In genomic region chr2:26919684-26920083, GRCm38 (mm10) we compare ENCODE assay signal across 25 mouse cellular contexts. TPM values are rescaled to one million over a fixed set of nuclear protein-coding genes. Genes with fewer than 3 reads are reported as not detected.
A peak's percentile ranks its signal among the peaks of the same experiment; 100 is the strongest.
DNase-seq lines count a peak whose midpoint lies in the region; ATAC-seq and TF ChIP-seq lines count a peak whose summit lies in the region.
"Had no signal": no experiment of that assay in that cellular context is flagged by ENCODE, and none has a peak within 500 bp of the region (broad histone marks: within the 10 kb centered on the region; RNA-seq: fewer than 3 reads in every experiment).

No protein-coding gene starts in this region.

- H3K4me1 ChIP-seq in intestine, postnatal 0 days (replicated peaks; ENCODE audit: control insufficient read depth, insufficient read depth, low read length) = peaks cover 7% of the 10 kb centered on the region
- peaks cover 23% of the 10 kb centered on the region for H3K4me1 ChIP-seq in intestine, embryonic 15.5 days (replicated peaks)
- peaks cover 12 to 42% of the 10 kb centered on the region in 2 experiments for H3K4me1 ChIP-seq in CH12.LX (ENCODE audit: control insufficient read depth in 1 of 2, insufficient read depth in 2 of 2)

- no peak overlapping the region for H3K4me2 ChIP-seq in intestine, postnatal 0 days (replicated peaks; ENCODE audit: low read depth)
- H3K4me2 ChIP-seq in intestine, embryonic 15.5 days (replicated peaks) = no peak overlapping the region
- no peak overlapping the region for H3K4me2 ChIP-seq in CH12.LX (ENCODE audit: insufficient read depth, low read depth, poor library complexity, severe bottlenecking)
- H3K4me2 ChIP-seq: embryonic facial prominence, embryonic 13.5 days; embryonic facial prominence, embryonic 15.5 days; forebrain, embryonic 12.5 days had no signal

- no peak for TF ChIP-seq POLR2A in CH12.LX (IDR thresholded peaks at IDR 0.05; ENCODE audit: low read depth, low read length)

- no peak for TF ChIP-seq RAD21 in CH12.LX (IDR thresholded peaks at IDR 0.05; ENCODE audit: low read depth, low read length)

- no peak overlapping the region for H3K4me3 ChIP-seq in intestine, postnatal 0 days (ENCODE audit: low read depth, low read length)
- no peak overlapping the region for H3K4me3 ChIP-seq in intestine, embryonic 15.5 days (replicated peaks)
- H3K4me3 ChIP-seq in CH12.LX (replicated peaks in 1 of 3; ENCODE audit: low read depth in 2 of 3, low read length in 2 of 3, poor library complexity in 1 of 3) = no peak overlapping the region
- H3K4me3 ChIP-seq: embryonic facial prominence, embryonic 13.5 days; embryonic facial prominence, embryonic 15.5 days; erythroblast, embryonic 14.5 days; forebrain, embryonic 10.5 days; forebrain, embryonic 12.5 days had no signal

- no peak for ATAC-seq in intestine, postnatal 0 days
- ATAC-seq in intestine, embryonic 15.5 days = no peak
- ATAC-seq: activated CD4-positive, CD25-positive, alpha-beta regulatory T cell, adult 4 months; CD4-positive, CD25-positive, alpha-beta regulatory T cell, adult 4 months; forebrain, embryonic 14.5 days; forebrain, embryonic 16.5 days; Patski had no signal

- peaks cover 32% of the 10 kb centered on the region for H3K79me2 ChIP-seq in CH12.LX (replicated peaks; ENCODE audit: control insufficient read depth, extremely low read depth, insufficient read depth, poor library complexity, severe bottlenecking)

- H3K9me3 ChIP-seq in intestine, postnatal 0 days (ENCODE audit: control insufficient read depth) = no peaks in the 10 kb centered on the region
- no peaks in the 10 kb centered on the region for H3K9me3 ChIP-seq in intestine, embryonic 15.5 days
- no peaks in the 10 kb centered on the region for H3K9me3 ChIP-seq in CH12.LX (replicated peaks; ENCODE audit: low read length)
- H3K9me3 ChIP-seq: embryonic facial prominence, embryonic 13.5 days; embryonic facial prominence, embryonic 15.5 days; forebrain, embryonic 10.5 days; forebrain, embryonic 12.5 days had no signal

- H3K9ac ChIP-seq in intestine, postnatal 0 days (ENCODE audit: low read depth, low read length) = no peak overlapping the region
- no peak overlapping the region for H3K9ac ChIP-seq in intestine, embryonic 15.5 days
- no peak overlapping the region for H3K9ac ChIP-seq in CH12.LX (ENCODE audit: insufficient read depth, low read depth)
- H3K9ac ChIP-seq: embryonic facial prominence, embryonic 13.5 days; embryonic facial prominence, embryonic 15.5 days; forebrain, embryonic 12.5 days had no signal

- H3K27me3 ChIP-seq in intestine, postnatal 0 days (replicated peaks; ENCODE audit: control insufficient read depth, insufficient read depth, low read length) = no peaks in the 10 kb centered on the region
- no peaks in the 10 kb centered on the region for H3K27me3 ChIP-seq in intestine, embryonic 15.5 days (replicated peaks)
- H3K27me3 ChIP-seq in CH12.LX (replicated peaks) = no peaks in the 10 kb centered on the region
- H3K27me3 ChIP-seq: embryonic facial prominence, embryonic 13.5 days; embryonic facial prominence, embryonic 15.5 days; forebrain, embryonic 12.5 days; Patski had no signal

- in situ Hi-C loops in CH12.LX (cut with MboI; ENCODE audit: low pct_ligation_motif_present, low pct_unique_long_range_greater_than_20kb, low sequenced_read_pairs) = no loop called here

- dilution Hi-C loops in CH12.LX (cut with MboI; ENCODE audit: extremely low pct_ligation_motif_present, extremely low pct_unique_long_range_greater_than_20kb, low sequenced_read_pairs) = no loop called here

- peak; percentile 59 to 78 for DNase-seq in adrenal gland, adult (ENCODE audit: inconsistent age in 2 of 2, low spot score in 1 of 2)
- DNase-seq in adrenal gland, postnatal 10 days = no peak
- DNase-seq in adrenal gland, postnatal 14 days = peak; percentile 61
- DNase-seq in adrenal gland, adult 18-20 months (ENCODE audit: low spot score in 2 of 2) = no peak
- DNase-seq in CH12.LX (ENCODE audit: extremely low read depth) = no peak
- DNase-seq in thymus, postnatal 36 days = no peak
- DNase-seq: B cell, adult 2 months; cerebellum, adult 11 months; cerebellum, adult 8-10 months; cerebellum, adult 9-11 months; cerebellum, postnatal 14 days; cerebellum, postnatal 36 days; embryo, embryonic 11 days had no signal

- 83% methylated on average over 3 of the region's 3 CpGs for WGBS in intestine, postnatal 0 days
- WGBS in intestine, embryonic 15.5 days = 87% methylated on average over 3 of the region's 3 CpGs

- no peak for TF ChIP-seq EP300 in CH12.LX (IDR thresholded peaks at IDR 0.05; ENCODE audit: low read length)

- H3K36me3 ChIP-seq in intestine, postnatal 0 days (ENCODE audit: control insufficient read depth, insufficient read depth) = peaks cover 76% of the 10 kb centered on the region
- H3K36me3 ChIP-seq in intestine, embryonic 15.5 days = peaks cover 61% of the 10 kb centered on the region
- H3K36me3 ChIP-seq in CH12.LX (replicated peaks in 1 of 2; ENCODE audit: control insufficient read depth in 1 of 2, insufficient read depth in 1 of 2, low read length in 1 of 2) = peaks cover 71 to 76% of the 10 kb centered on the region in 2 experiments

- peak overlapping the region; percentile 84; the same call in 1 of the 2 replicates for H3K27ac ChIP-seq in intestine, postnatal 0 days (ENCODE audit: low read depth, low read length)
- H3K27ac ChIP-seq in intestine, embryonic 15.5 days = no peak overlapping the region
- H3K27ac ChIP-seq in CH12.LX (ENCODE audit: insufficient read depth, low read depth) = no peak overlapping the region
- H3K27ac ChIP-seq: embryonic facial prominence, embryonic 13.5 days; embryonic facial prominence, embryonic 15.5 days; forebrain, embryonic 10.5 days; forebrain, embryonic 12.5 days had no signal

- TF ChIP-seq CTCF in intestine, postnatal 0 days (IDR thresholded peaks at IDR 0.05; ENCODE audit: low read depth) = no peak
- TF ChIP-seq CTCF in CH12.LX (conservative IDR thresholded peaks at IDR 0.05 in 1 of 2, IDR thresholded peaks at IDR 0.05 in 1 of 2; ENCODE audit: low read depth in 2 of 2, low read length in 2 of 2) = no peak

TF ChIP-seq in CH12.LX, 34 proteins besides CTCF, POLR2A, EP300 and RAD21:
- TF ChIP-seq POLR2AphosphoS2 (IDR thresholded peaks at IDR 0.05; ENCODE audit: low read depth, low read length) = peak; percentile 9; the same call in 1 of the 2 replicates
- no peak for TF ChIP-seq ELF1 (IDR thresholded peaks at IDR 0.05; ENCODE audit: low read depth, low read length)

RNA-seq across cellular contexts. Expression of gene Surf1, which starts 3.4 kb away (rescaled TPM):
- total RNA-seq in adrenal gland, postnatal 10 days (2021) = 10 to 100 TPM; 78.4 to 81.5 TPM
- total RNA-seq in adrenal gland, postnatal 14 days (2021) = 81.6 and 84.1 TPM in 2 replicates
- 100 to 1,000 TPM; 108 to 115 TPM for total RNA-seq in adrenal gland, adult 18-20 months (2021)
- 59.8 and 65.3 TPM in 2 replicates for polyA plus RNA-seq in intestine, postnatal 0 days (2015; fragmentation: Nextera tagmentation; extraction: Ambion mirVana)
- 68.7 and 69.3 TPM in 2 replicates for polyA plus RNA-seq in intestine, embryonic 15.5 days (2015; fragmentation: Nextera tagmentation; extraction: Ambion mirVana)
- total RNA-seq in CH12.LX (2012; rRNA removed) (58.7 and 64.6 TPM in 2 replicates), CH12.LX (2014; rRNA removed) (43.4 and 48.1 TPM in 2 replicates)
- polyA plus RNA-seq in CH12.LX (2012; ENCODE audit: insufficient read length, low read depth) = 83.9 and 86.9 TPM in 2 replicates

RNA-seq across cellular contexts. Expression of gene Surf2, which starts 3.5 kb away (rescaled TPM):
- 10 to 100 TPM; 27.1 to 29.8 TPM for total RNA-seq in adrenal gland, postnatal 10 days (2021)
- total RNA-seq in adrenal gland, postnatal 14 days (2021) = 33.0 and 35.2 TPM in 2 replicates
- 10 to 100 TPM; 38.8 to 43.5 TPM for total RNA-seq in adrenal gland, adult 18-20 months (2021)
- 33.2 and 33.5 TPM in 2 replicates for polyA plus RNA-seq in intestine, postnatal 0 days (2015; fragmentation: Nextera tagmentation; extraction: Ambion mirVana)
- polyA plus RNA-seq in intestine, embryonic 15.5 days (2015; fragmentation: Nextera tagmentation; extraction: Ambion mirVana) = 41.6 and 42.9 TPM in 2 replicates
- total RNA-seq in CH12.LX (2012; rRNA removed) (28.7 and 36.9 TPM in 2 replicates), CH12.LX (2014; rRNA removed) (39.9 and 43.9 TPM in 2 replicates)
- 74.5 and 77.1 TPM in 2 replicates for polyA plus RNA-seq in CH12.LX (2012; ENCODE audit: insufficient read length, low read depth)

RNA-seq across cellular contexts. Expression of gene Rpl7a, which starts 9.1 kb away (rescaled TPM):
- total RNA-seq in adrenal gland, postnatal 10 days (2021) = 100 to 1,000 TPM; 516 to 520 TPM
- 490 and 536 TPM in 2 replicates for total RNA-seq in adrenal gland, postnatal 14 days (2021)
- 100 to 1,000 TPM; 490 to 502 TPM for total RNA-seq in adrenal gland, adult 18-20 months (2021)
- polyA plus RNA-seq in intestine, postnatal 0 days (2015; fragmentation: Nextera tagmentation; extraction: Ambion mirVana) = 407 and 410 TPM in 2 replicates
- polyA plus RNA-seq in intestine, embryonic 15.5 days (2015; fragmentation: Nextera tagmentation; extraction: Ambion mirVana) = 631 and 647 TPM in 2 replicates
- 3,395 and 3,529 TPM in 2 replicates for total RNA-seq in CH12.LX (2012; rRNA removed)
- total RNA-seq in CH12.LX (2014; rRNA removed) = 3,077 and 3,396 TPM in 2 replicates
- 1,126 and 1,142 TPM in 2 replicates for polyA plus RNA-seq in CH12.LX (2012; ENCODE audit: insufficient read length, low read depth)

RNA-seq across cellular contexts. Expression of gene Med22, which starts 9.2 kb away (rescaled TPM):
- total RNA-seq in adrenal gland, postnatal 10 days (2021) = 10 to 100 TPM; 49.3 to 50.2 TPM
- total RNA-seq in adrenal gland, postnatal 14 days (2021) = 42.8 and 50.4 TPM in 2 replicates
- 10 to 100 TPM; 49.6 to 51.7 TPM for total RNA-seq in adrenal gland, adult 18-20 months (2021)
- polyA plus RNA-seq in intestine, postnatal 0 days (2015; fragmentation: Nextera tagmentation; extraction: Ambion mirVana) = 19.8 and 20.2 TPM in 2 replicates
- polyA plus RNA-seq in intestine, embryonic 15.5 days (2015; fragmentation: Nextera tagmentation; extraction: Ambion mirVana) = 39.0 and 40.6 TPM in 2 replicates
- 27.7 and 41.3 TPM in 2 replicates for total RNA-seq in CH12.LX (2012; rRNA removed)
- total RNA-seq in CH12.LX (2014; rRNA removed) = 34.4 and 42.1 TPM in 2 replicates
- 35.4 and 37.3 TPM in 2 replicates for polyA plus RNA-seq in CH12.LX (2012; ENCODE audit: insufficient read length, low read depth)

RNA-seq across cellular contexts. Expression of gene Surf4, which starts 14.0 kb away (rescaled TPM):
- total RNA-seq in adrenal gland, postnatal 10 days (2021) = 100 to 1,000 TPM; 118 to 141 TPM
- 142 and 147 TPM in 2 replicates for total RNA-seq in adrenal gland, postnatal 14 days (2021)
- 100 to 1,000 TPM; 129 to 195 TPM for total RNA-seq in adrenal gland, adult 18-20 months (2021)
- 379 TPM in 2 replicates for polyA plus RNA-seq in intestine, postnatal 0 days (2015; fragmentation: Nextera tagmentation; extraction: Ambion mirVana)
- polyA plus RNA-seq in intestine, embryonic 15.5 days (2015; fragmentation: Nextera tagmentation; extraction: Ambion mirVana) = 241 and 252 TPM in 2 replicates
- total RNA-seq in CH12.LX (2012; rRNA removed) (140 and 168 TPM in 2 replicates), CH12.LX (2014; rRNA removed) (99.2 and 109 TPM in 2 replicates)
- 143 and 161 TPM in 2 replicates for polyA plus RNA-seq in CH12.LX (2012; ENCODE audit: insufficient read length, low read depth)

Comparison
In these comparisons a context has a peak if more than half of its experiments do, and no peak if none do; other contexts are left out.
1. DNase-seq: peak in adrenal gland, adult (2 of 2) and adrenal gland, postnatal 14 days (single experiment); none in adrenal gland, postnatal 10 days (single experiment), adrenal gland, adult 18-20 months (0 of 2), CH12.LX (single experiment) and thymus, postnatal 36 days (0 of 2).